Mouse (Mus musculus): ENCODE data around the gene Cd81.

DNA sequence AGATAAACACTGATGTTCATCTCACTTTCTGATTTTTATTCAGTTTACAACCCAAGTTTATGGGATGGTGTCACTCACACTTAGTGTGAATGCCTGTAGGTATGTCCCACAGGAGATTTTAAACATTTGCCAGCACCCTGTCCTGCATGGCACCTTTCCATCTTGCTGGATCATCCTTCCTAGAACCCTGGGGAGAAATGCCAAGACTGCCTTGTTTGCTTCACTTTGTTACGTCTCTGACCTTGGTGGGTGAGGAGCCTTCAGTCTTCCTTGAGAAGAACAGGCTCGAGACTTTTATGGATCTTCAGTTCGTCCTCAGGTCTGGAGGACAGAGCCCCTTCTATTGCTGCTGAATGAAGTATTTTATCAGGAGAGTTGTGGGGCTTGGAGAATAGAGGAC is 3.2 kb upstream of the Cd81 start:
- TF ChIP-seq CTCF (IDR thresholded peaks at IDR 0.05; ENCODE audit: control insufficient read depth, insufficient read depth, low read length) (no peak), POLR2A (IDR thresholded peaks at IDR 0.05; ENCODE audit: borderline replicate concordance, control insufficient read depth, low read depth, low read length) (no peak)

Data from bone marrow, adult 2 months (tissue).